Mouse (Mus musculus): Measurements from ENCODE around the gene Agfg2.

Agfg2 gene

DNA sequence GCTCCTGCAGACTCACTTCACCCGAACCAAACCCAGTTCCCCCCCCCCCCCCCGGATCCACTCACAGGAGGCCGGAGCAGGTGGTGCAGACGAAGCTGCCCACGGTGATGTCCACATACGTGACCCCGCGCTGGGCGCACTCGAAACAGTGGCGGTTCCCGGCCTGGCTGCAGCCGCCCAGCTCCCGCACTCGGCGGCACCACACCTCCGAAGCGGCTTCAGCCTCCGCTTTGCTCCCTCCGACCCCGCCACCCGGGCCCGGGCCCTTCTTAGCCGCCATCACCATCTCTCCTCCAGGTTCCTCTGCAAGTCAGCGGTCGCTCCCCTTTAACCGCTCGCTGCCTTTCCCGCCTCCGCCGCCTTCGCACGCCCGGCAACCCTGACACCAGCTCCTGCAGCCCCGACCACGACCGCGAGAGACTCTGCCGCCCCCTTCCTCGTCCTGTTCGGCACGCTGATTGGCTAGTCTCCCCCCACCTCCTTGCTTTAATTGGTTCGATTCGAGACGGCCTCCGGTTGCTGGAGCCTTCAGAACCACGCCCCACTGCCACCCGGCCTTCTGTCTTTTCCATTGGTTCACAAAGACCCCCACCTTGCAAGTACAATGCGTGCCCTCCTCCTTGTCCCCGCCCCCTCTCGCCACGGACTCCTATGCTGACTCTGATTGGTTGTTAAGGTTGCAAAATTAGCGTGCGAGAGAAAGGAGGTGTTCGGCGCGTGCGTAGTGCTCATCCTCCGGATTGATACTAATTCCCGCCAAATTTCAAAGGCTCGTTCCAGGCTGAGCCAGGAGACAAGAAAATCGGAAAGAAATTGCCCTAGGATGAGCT lies at the start of gene Agfg2:
TSS of gene Agfg2 (minus strand) at position 433 of the 830 bp plus-strand sequence.
- DNase-seq (ENCODE audit: low read depth) = peak; percentile 98

DNA sequence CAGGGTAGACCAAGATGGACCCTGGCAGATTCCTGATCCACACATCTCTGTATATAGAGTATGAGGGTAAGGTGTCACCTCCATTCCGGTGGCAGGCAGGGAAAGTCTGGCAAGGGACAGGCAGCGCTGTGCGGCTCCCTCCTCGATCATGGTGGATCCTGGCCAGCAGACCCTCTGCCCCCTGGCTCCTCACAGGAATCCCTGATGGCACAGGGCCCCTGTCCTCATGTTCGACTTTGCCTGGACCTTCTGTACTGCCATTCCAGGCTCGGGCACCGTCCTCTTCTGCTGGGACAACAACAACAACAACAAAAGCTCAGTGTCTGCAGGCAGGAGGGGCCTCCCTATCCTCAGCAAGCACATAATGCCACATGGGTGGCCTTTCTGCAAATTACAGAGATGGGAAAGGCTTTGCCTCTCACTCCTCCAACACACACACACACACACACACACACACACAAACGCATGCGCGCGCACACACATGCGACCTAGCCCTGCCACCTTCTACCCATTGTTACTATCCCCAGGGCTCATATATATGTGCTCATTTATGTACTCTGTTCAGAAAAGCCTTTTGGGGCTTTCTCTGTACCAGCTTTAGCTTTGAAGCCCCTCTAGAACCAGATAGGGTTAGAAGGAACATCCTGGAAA lies 49.2 kb upstream of the Agfg2 start:
- no peak for DNase-seq (ENCODE audit: low read depth)

DNA sequence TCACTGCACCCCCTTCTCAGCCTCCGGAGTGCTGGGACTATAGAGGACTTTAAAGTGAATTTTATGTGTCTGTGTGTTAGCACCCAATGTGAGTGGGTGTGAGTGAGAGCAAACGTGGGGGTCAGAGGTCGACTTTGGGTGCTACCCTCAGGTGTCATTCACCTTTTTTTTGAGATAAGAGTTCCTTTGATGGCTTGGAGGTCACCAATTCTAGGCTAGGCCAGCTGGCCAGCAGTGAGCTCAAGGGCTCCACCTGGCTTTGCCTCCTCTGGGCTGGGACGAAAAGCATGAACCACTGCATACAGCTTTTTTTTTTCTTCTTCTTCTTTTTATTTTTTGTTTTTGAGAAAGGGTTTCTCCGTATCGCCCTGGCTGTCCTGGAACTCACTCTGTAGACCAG lies 42.2 kb upstream of the Agfg2 start:
- DNase-seq (ENCODE audit: low read depth) = no peak

DNA sequence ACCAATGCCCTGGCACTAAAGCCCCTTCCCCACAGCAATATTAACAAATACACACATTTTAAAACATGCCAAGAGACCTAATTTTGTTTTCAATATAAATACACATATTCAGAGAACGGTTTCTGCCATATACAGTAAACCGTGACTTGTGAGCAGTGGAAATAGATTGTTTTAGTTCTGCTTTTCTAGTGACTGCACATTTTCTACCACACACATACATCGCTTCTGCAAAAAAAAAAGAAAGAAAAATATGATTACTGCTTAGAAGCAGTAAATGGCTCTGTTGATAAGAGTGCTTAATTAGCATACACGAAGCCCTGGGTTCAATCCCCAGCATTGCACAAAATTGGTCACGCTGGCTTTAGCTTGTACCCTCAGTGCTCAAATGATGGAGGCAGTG lies 39.3 kb upstream of the Agfg2 start:
- DNase-seq (ENCODE audit: low read depth) = no peak

DNA sequence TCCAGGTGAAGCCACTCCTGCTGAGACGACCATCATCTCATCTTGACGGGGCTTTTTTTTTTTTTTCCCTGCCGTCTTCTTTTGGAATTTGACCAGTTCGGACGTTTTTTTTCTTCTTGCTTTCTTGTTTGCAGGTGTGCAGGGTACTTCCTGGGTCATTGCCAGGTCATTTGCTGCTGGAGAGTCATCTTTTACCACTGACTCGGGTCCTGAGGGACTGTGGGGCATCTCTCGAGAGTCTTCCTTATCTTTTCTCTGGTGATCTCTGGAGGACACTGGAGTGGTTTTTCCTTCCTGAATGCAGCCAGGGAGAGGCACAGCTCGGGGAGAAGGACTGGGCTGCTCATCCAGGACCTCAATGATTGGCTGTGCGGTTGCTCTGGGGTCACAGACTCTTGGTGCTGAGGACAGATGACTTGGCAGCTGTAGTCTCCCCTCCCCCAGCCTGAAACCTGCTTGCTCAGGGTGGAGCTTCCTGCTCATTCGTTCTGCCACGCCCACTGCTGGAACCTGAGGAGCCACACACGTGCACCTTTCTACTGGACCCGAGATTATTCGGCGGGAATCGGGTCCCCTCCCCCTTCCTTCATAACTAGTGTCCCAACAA lies 36.1 kb upstream of the Agfg2 start:
- peak; percentile 51 for DNase-seq (ENCODE audit: low read depth)

DNA sequence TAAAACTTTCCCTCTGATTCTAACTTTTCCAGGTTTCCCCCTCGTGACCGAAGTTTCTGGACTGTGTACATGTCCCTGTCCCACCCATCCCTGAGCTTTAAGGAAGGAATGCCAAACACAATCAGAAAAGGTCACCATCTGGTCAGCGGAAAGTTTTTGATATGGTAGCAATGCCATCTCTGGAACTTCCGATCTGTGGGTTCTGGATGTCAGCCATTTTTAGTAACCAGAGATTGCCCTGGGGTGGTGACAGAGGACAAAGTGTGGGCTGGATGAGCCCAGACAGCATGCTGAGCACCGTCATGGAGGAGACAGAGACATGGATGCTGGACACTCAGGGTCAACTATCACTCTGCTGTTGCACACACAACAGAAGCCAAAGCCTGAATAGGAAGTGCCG lies 34.6 kb upstream of the Agfg2 start:
- DNase-seq (ENCODE audit: low read depth) = no peak

DNA sequence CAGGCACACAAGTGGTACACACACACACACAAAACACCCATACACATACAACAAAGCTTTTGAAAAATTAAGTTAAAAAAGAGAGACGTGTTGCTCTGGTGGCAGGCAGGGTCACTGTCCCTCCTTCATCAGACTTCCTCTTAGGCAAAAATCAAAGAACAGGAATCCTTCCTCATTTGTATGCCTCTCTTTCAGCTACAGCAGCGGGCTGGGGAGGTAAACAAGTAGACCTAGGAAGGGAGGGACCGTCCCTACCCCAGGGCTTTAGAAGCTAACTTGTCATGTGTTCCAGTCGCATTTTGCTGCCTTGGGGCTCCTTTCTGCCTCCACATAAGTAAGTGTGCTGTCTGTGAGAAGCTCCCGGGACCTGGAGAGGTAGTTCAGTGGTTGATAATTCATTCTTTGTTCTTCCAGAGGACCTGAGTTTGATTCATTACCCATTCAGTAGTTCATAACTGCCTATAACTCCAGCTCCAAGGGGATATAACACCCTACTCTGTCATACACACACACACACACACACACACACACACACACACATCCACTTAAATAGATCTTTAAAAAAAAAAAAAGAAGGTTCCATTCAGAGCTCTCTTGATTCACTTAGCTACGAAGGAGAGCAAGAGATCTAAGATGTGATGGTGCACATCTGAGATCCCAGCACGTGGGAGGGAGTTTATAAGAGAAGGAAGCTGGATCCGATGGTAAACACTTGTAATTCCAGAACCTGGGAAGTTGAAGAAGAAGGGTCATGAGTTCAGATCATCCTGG lies 33.7 kb upstream of the Agfg2 start:
- DNase-seq (ENCODE audit: low read depth) = peak; percentile 78

DNA sequence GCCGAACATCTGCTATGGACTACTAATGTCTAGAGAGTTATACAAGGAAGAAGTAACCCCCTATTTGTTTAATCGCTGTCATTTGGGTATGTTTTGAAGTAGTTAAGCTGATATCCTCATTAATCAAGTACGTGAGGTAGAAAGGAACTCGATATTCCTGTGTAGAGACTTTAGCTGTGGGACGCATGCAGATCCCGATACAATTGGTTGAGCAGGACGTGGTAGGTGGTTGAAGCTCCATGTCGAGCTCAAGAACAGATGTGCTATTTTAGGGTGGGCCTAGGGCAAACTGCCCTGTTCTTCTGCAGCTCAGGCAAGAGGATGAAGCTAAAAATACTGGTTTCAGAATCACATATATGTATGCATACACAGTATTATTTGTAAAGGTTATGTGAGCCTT lies 31.2 kb upstream of the Agfg2 start:
- no peak for DNase-seq (ENCODE audit: low read depth)

DNA sequence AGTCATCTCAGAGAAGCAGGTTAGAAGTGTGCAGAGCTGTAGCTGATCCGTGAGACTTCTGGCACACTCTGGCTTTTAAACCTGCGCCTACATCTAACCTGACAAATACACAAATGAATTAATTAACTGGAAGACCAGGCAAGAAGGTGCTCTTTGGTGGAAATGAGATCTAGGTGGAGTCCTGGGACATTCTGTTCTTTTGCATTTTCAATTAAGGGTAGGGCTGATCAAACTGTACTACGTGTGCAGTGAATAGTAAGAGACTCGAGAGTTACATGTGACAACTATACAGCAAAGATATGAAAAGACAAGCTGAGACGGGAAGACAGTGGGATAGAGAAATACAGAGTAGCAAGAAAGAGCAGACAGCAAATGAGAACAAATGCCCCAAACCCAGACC lies 28.9 kb upstream of the Agfg2 start:
- DNase-seq (ENCODE audit: low read depth) = no peak

DNA sequence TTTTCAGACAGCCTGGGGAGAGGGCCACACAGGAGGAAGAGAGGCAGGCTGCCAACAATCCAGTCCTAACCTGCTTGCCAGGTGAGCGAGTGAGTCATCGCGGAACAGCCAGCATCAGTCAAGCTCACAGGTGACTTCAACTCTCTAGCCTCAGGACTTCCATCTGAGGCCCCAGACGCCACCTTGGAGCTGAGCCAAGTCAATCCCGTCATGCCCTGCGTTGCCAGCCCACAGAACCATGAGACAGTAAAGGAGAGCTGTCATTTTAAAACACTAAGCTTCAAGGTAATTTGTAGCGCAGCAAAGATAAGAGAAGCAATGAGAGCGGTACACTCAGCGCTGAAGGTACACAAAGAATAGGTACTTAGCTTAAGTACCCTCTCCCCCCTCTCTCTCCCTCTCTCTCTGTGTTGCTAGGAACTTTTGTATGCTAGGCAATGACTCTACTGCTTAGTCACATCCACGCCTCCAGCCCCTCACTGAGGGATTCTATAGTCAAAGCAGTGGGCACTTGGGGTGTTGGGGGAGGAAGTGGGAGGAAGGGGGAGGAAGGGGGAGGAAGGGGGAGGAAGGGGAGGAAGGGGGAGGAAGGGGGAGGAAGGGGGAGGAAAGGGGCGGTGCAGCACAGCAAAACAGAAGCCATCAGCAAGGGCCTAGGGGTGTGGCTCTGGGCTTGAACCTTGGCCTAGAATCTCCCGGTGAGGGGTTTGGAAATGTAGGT lies 22.5 kb upstream of the Agfg2 start:
- DNase-seq (ENCODE audit: low read depth) = peak; percentile 94

DNA sequence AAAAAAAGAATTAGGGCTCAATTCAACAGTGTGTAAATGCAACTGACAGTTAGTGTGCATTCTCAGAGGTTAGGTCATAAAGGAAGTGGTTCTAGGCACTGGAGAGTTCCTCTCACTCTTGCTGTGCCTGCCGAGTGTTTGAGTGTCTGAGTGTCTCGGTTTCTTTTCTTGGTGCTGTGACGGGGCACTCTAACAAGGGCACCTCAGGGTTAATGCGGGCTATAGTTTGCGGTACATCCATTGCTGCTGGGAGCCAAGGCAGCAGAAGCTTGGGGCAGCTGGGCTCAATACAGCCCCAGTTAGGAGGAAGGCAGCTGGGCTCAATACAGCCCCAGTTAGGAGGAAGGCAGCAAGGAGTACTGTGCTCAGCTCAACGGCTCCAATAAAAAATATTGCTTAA lies 20.7 kb upstream of the Agfg2 start:
- peak; percentile 60 for DNase-seq (ENCODE audit: low read depth)

DNA sequence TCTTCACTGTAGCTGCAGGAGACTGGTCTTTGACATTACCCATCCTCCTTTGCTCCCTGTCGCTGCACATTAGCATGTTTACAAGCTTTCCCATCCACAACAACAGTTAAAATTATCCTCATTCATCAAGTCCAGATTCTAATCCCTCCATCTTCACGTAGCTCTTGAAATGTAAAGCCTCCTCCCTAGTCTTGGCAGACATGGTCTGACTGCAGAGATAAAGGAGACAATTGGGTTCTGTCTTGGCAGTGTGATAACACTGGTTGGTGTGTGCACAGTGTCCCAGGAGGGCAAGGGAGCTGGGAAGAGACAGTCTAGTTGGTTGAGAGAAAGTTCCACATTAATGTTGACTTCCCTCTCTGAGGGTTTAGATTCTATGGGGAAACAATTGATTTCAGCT lies 15.3 kb upstream of the Agfg2 start:
- no peak for DNase-seq (ENCODE audit: low read depth)

DNA sequence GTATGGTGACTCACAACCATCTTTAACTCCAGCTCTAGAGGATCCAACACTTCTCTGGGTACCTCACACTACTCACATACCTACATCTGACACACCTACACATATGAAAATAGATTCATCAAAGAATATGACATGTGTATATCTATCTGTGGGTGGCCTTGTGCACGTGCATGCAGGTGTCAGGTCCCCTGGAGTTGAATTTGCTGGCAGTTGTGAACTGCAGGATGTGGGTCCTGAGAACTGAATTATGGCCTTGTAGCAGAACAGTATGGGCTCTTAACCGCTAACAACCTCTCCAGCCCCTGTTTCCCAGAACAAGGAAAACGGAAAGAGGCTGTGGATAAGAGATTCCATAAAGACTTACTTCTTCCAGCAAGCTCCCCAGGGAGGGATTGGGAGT lies 14.6 kb upstream of the Agfg2 start:
- no peak for DNase-seq (ENCODE audit: low read depth)

DNA sequence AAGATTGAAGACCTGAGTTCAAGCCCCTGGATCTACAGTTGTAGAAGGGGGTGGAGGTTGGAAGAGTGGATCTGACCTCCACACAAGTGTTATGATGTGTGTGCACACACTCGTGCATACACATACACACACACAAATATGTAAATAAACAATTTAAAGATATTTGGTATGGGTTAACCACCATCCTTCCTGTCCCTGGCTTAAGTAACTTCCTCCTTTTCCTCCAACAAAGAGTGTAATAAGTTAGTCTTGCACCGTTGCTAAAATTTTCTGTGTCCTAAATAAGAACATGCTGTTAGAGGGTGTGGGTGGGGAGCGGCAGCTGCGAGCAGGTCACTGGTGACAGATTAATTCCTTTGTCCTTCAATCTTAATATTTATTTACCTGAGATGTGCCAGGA lies 11.4 kb upstream of the Agfg2 start:
- no peak for DNase-seq (ENCODE audit: low read depth)

DNA sequence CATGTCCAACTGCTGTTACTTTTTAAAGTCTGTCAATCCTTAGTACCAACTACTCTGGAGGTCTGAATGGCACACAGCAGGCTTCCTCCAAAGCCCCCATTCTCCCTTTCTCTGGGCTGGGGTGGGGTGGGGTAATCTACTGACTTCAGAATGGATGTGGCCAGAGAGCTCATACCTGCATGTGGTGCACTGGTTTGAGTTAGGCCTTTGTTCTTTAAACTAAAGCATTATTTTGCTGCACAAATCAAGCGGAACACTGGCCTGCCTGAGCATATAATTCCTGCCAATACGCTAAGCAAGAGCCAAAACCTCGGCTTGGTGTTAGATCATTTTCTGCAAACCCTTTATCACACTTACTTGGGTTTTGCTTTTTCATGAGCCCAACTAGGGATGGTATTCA lies 10.3 kb upstream of the Agfg2 start:
- no peak for DNase-seq (ENCODE audit: low read depth)

DNA sequence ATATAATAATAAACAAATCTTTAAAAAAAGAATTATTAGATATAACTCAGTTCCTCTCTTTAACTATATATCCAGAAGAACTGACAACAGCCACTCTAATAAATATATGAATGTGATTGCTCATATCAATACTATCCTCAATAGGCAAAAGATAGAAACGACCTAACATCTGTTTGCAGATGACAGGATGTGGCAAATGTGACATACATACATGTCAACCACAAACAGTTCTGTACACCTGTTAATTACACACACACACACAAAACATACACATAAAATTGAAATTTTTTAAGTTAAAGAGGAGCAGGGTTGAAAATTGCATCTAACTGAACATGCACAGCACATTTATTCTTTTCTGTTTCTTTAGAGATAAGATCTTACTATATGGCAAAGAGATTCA lies 7.4 kb upstream of the Agfg2 start:
- DNase-seq (ENCODE audit: low read depth) = peak; percentile 49

DNA sequence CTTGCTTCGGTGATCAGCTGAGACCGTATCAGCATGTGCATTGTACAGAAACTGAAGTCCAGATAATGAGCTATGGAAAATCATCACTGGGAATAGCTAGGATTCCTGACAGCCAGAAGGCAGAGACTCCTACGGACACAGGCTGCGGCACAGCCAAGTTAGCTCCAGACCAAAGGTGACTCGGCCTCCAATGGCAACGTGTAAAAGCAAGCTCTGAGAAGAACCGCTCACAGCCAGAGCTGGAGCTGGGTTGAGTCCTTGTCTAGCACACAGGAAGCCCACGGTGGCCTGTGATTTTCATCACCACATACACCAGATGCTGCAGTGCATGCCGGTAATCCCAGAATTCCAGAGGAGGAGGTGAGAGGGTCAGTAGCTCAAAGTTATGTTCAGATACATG lies 6.0 kb upstream of the Agfg2 start:
- DNase-seq (ENCODE audit: low read depth) = no peak

DNA sequence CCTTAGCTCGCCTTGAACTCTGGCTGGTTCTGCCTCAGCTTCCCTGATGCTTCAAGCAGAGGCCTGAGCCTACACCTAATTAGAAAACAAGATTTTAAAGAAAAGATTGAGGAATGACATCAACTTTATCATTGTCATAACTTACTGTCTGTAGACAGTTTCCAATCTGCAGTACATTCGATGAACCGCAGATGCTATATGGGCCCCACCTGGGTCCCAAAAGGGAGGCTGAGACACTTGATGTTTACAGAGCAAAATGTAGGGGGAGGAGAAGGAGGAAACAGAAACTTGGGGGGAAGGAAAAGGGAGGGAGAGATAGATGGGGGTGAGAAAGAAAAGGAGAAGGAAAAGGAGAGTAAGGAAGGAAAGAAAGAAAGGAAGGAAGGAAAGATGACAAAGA lies 5.4 kb upstream of the Agfg2 start:
- DNase-seq (ENCODE audit: low read depth) = no peak

DNA sequence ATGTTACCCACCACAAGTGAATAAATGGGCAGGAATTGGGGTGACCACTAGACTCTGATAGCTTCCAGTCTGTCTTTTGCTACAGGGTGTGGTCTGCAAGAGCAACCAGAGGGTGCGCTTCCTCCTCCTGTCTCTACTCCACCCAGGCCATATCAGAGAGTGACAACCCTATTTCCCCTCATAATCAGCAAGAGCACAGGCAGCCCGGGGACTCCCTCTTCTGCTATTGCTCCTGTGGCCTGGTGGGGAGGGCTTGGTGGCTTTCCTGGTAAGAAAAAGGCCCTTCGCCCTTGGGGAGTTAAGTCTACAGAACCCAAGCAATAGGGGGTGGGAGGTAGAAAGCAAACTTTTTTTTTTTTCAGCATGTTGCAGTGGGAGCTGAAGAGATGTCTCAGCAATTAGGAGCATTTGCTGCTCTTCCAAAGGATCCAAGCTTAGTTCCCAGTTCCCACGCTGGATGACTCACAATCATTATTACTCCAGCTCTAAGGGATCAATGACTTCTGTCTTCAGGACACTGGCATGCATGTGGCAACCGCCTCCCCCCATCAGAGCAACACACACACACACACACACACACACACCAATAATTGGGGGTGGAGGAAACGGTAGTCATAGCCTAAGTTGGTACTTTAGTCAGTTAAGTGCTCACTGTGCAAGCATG lies 1.7 kb upstream of the Agfg2 start:
- peak; percentile 52 for DNase-seq (ENCODE audit: low read depth)

DNA sequence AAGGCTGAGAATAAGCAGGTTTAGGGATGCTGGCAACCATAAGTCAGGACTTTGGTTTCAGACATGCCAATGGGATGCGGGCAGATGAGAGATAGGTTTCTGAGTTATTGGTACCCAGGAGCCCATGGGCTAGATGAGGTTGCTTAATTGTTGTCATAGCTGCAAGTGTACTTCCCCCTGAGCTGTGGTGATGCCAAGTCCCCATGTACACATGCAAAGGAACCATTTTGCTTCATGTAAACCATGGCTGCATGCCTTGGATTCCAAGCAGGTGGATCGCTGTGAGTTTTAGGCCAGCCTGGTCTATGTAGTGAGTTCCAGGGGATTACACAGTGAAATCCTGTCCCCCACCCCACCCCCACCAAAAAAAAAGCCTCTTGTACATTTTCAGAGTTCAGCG lies 1.1 kb upstream of the Agfg2 start:
- no peak for DNase-seq (ENCODE audit: low read depth)
